Mouse (Mus musculus) MEL (cell line): ENCODE measurements at regions not wholly inside any gene's neighbourhood (a gene's known extent, or its start where the extent isn't known, plus 50 kb on each side); places are given as distances from the start of the nearest gene placed in this dataset.
"Not testable (repeated sequence)": the region's sequence is repeated elsewhere in the genome, so short reads cannot be mapped to it uniquely, and the experiment has no call there.

Experiments
- DNase-seq: peaks from one replicate; pipeline ENCODE4 v3.0.0; 2011; ENCODE audit warnings: low read depth, low spot score
- H3K27ac ChIP-seq: 2 replicates; pipeline ENCODE4 v1.5.1; 2012; ENCODE audit warnings: low read depth, mild to moderate bottlenecking, control low read depth, low read length, moderate library complexity; ENCODE audit not compliant: control insufficient read depth
- H3K27me3 ChIP-seq, 2 experiments: fragments of 150-350 bp in 1 of 2; sonication (generic) in 1 of 2; 2 replicates each; pipeline ENCODE4 v1.6.1; 2012; ENCODE audit warnings: low read length in 2 of 2, mild to moderate bottlenecking in 2 of 2, improper control_type of control experiment in 1 of 2, moderate library complexity in 1 of 2; ENCODE audit not compliant: insufficient read depth in 2 of 2, control insufficient read depth in 1 of 2
- H3K36me3 ChIP-seq, 2 experiments: 2 replicates each; pipeline ENCODE4 v1.6.1; 2012 to 2014; ENCODE audit warnings: low read length in 2 of 2, improper control_type of control experiment in 1 of 2, inconsistent platforms in 1 of 2, mild to moderate bottlenecking in 1 of 2; ENCODE audit not compliant: insufficient read depth in 2 of 2, control insufficient read depth in 1 of 2
- H3K4me1 ChIP-seq, 2 experiments: fragments of 150-350 bp in 1 of 2; sonication (generic) in 1 of 2; 2 replicates each; pipeline ENCODE4 v1.6.1; 2012; ENCODE audit warnings: low read length in 2 of 2, improper control_type of control experiment in 1 of 2, mild to moderate bottlenecking in 1 of 2; ENCODE audit not compliant: insufficient read depth in 2 of 2, control insufficient read depth in 1 of 2
- H3K4me3 ChIP-seq, 2 experiments: fragments of 150-350 bp in 1 of 2; sonication (generic) in 1 of 2; 2 replicates each; pipeline ENCODE4 v1.5.1; 2012; ENCODE audit warnings: low read depth in 2 of 2, low read length in 2 of 2, mild to moderate bottlenecking in 2 of 2, moderate library complexity in 2 of 2, control low read depth in 1 of 2, improper control_type of control experiment in 1 of 2; ENCODE audit not compliant: control insufficient read depth in 1 of 2, insufficient read depth in 1 of 2
- H3K79me2 ChIP-seq: 2 replicates; pipeline ENCODE4 v1.6.1; 2012; ENCODE audit warnings: mild to moderate bottlenecking, low read length, moderate library complexity; ENCODE audit not compliant: control insufficient read depth, poor library complexity, insufficient read depth
- H3K9ac ChIP-seq: 2 replicates; pipeline ENCODE4 v1.6.1; 2012; ENCODE audit warnings: low read depth, mild to moderate bottlenecking, control low read depth, low read length, moderate library complexity; ENCODE audit not compliant: control insufficient read depth, poor library complexity, severe bottlenecking
- H3K9me3 ChIP-seq: fragments of 150-350 bp; sonication (generic); replicated peaks from 2 replicates; pipeline ENCODE4 v1.6.1; 2012; ENCODE audit warnings: mild to moderate bottlenecking, low read length, improper control_type of control experiment, moderate library complexity; ENCODE audit not compliant: insufficient read depth
- RCOR1 ChIP-seq: IDR thresholded peaks from 2 replicates; pipeline ENCODE4 v1.6.1; 2012; ENCODE audit warnings: low read depth, mild to moderate bottlenecking, inconsistent platforms, low read length, improper control_type of control experiment

- no peak overlapping the region for H3K27ac ChIP-seq
- H3K9me3 ChIP-seq, result no peaks in the 10 kb centered on the region
- H3K79me2 ChIP-seq, result no peaks in the 10 kb centered on the region
- no peak for DNase-seq
- H3K9ac ChIP-seq, result no peak overlapping the region
- TF ChIP-seq RCOR1, result no peak
- TF ChIP-seq, all 39 proteins: peak for 0
- H3K4me1 ChIP-seq, result no peaks in the 10 kb centered on the region
- no peak overlapping the region for H3K4me3 ChIP-seq
- no peaks in the 10 kb centered on the region for H3K27me3 ChIP-seq
- H3K36me3 ChIP-seq, result no peaks in the 10 kb centered on the region
Observed at GRCm38 (mm10) chr1:105930841-105931240, 59.4 kb upstream of the Zcchc2 start.

GRCm38 (mm10) chr1:105934171-105934570, 56.0 kb upstream of the Zcchc2 start:
- H3K36me3 ChIP-seq, H3K27ac ChIP-seq, H3K9ac ChIP-seq, H3K4me1 ChIP-seq, H3K79me2 ChIP-seq, H3K4me3 ChIP-seq, DNase-seq, H3K9me3 ChIP-seq, H3K27me3 ChIP-seq: not testable (repeated sequence)
